Mouse (Mus musculus): ENCODE measurements around the gene Atp6v0c. TPM values are rescaled to one million over a fixed set of nuclear protein-coding genes. Genes with fewer than 3 reads are reported as not detected.

The Atp6v0c gene
- total RNA-seq, 2 experiments from 2014 or later: 193 to 194 TPM

GRCm38 (mm10) chr17:24119446-24119845, 50.1 kb downstream of the Atp6v0c start:
- no peak for DNase-seq (ENCODE audit: low spot score in 2 of 2)

Other genes with a start within 250 kb of the Atp6v0c start
- gene Sbp, start 228.0 kb downstream of the Atp6v0c start, total RNA-seq (2021): not detected
- not detected for gene Sbpl, start 214.4 kb downstream of the Atp6v0c start, total RNA-seq (2021)
- not detected for gene Prss30, start 189.1 kb downstream of the Atp6v0c start, total RNA-seq (2021)
- gene Prss22, start 171.6 kb downstream of the Atp6v0c start, total RNA-seq (2021): not detected
- not detected for gene Prss27, start 131.6 kb downstream of the Atp6v0c start, total RNA-seq (2021)
- 10 to 100 TPM; 26.0 to 30.4 TPM for gene Kctd5, start 96.2 kb downstream of the Atp6v0c start, total RNA-seq (2021)
- gene Pdpk1, start 18.8 kb downstream of the Atp6v0c start, total RNA-seq (2021): 10 to 100 TPM; 52.6 to 60.6 TPM
- 10 to 100 TPM; 20.2 to 24.7 TPM for gene Amdhd2, start 5.9 kb downstream of the Atp6v0c start, total RNA-seq (2021)
- 10 to 100 TPM; 11.7 to 12.3 TPM for gene Tbc1d24, start 35.9 kb upstream of the Atp6v0c start, total RNA-seq (2021)
- 1 to 10 TPM; 4.7 to 4.9 TPM for gene Ntn3, start 39.8 kb upstream of the Atp6v0c start, total RNA-seq (2021)
- 1 to 10 TPM; 6.0 to 6.1 TPM for gene Tedc2, start 51.1 kb upstream of the Atp6v0c start, total RNA-seq (2021)
- gene Ccnf, start 81.8 kb upstream of the Atp6v0c start, total RNA-seq (2021): 10 to 100 TPM; 14.9 to 15.2 TPM
- under 1 TPM in 1 of 2 experiments, not detected in 1; 0.10 TPM for gene Abca17, start 181.4 kb upstream of the Atp6v0c start, total RNA-seq (2021)
- gene Abca3, start 182.2 kb upstream of the Atp6v0c start, total RNA-seq (2021): 10 to 100 TPM; 15.9 to 17.0 TPM
- gene Rnps1, start 244.9 kb upstream of the Atp6v0c start, total RNA-seq (2021): 10 to 100 TPM; 83.7 to 93.6 TPM